Mouse (Mus musculus) heart, embryonic 11.5 days (tissue): ENCODE measurements at regions not wholly inside any gene's neighbourhood (a gene's known extent, or its start where the extent isn't known, plus 50 kb on each side); places are given as distances from the start of the nearest gene placed in this dataset.

Experiments
- ATAC-seq: fragments of 200-750 bp; cut with Nextera tagmentation; replicated peaks from 2 replicates; pipeline ENCODE4 v1.8.0; 2017; ENCODE audit warnings: moderate library complexity; ENCODE audit not compliant: insufficient number of reproducible peaks, low FRiP score, low TSS enrichment
- H3K27ac ChIP-seq: fragments of 300-500 bp; sonication (generic); 2 replicates; pipeline ENCODE4 v1.5.1; 2014; ENCODE audit warnings: mild to moderate bottlenecking, low read depth, low read length
- H3K27me3 ChIP-seq: fragments of 300-500 bp; sonication (generic); 2 replicates; pipeline ENCODE4 v1.6.1; 2014; ENCODE audit warnings: mild to moderate bottlenecking, low read length, mixed read lengths; ENCODE audit not compliant: control insufficient read depth, insufficient read depth
- H3K36me3 ChIP-seq: fragments of 300-500 bp; sonication (generic); 2 replicates; pipeline ENCODE4 v1.6.1; 2014; ENCODE audit warnings: mild to moderate bottlenecking, low read length, moderate library complexity, mixed read lengths; ENCODE audit not compliant: control insufficient read depth, insufficient read depth
- H3K4me1 ChIP-seq: fragments of 300-500 bp; sonication (generic); 2 replicates; pipeline ENCODE4 v1.6.1; 2014; ENCODE audit warnings: low read length; ENCODE audit not compliant: control insufficient read depth, insufficient read depth
- H3K4me2 ChIP-seq: fragments of 300-500 bp; sonication (generic); 2 replicates; pipeline ENCODE4 v1.6.1; 2014; ENCODE audit warnings: mild to moderate bottlenecking, moderate library complexity
- H3K4me3 ChIP-seq: fragments of 300-500 bp; sonication (generic); 2 replicates; pipeline ENCODE4 v1.5.1; 2014; ENCODE audit warnings: low read depth, low read length
- H3K9ac ChIP-seq: fragments of 300-500 bp; sonication (generic); 2 replicates; pipeline ENCODE4 v1.6.1; 2014; ENCODE audit warnings: mild to moderate bottlenecking, low read depth, low read length, moderate library complexity
- H3K9me3 ChIP-seq: fragments of 300-500 bp; sonication (generic); replicated peaks from 2 replicates; pipeline ENCODE4 v1.6.1; 2016; ENCODE audit warnings: low read length; ENCODE audit not compliant: control insufficient read depth
- WGBS: fragments of 180-500 bp; shearing (Covaris S2); extraction: QIAGEN DNeasy Blood & Tissue Kit; methylation state at CpG from one replicate; pipeline ENCODE4 v1.1.7; 2014; ENCODE audit not compliant: insufficient replicate concordance; 5-methylcytosine and 5-hydroxymethylcytosine counted together

- Histone ChIP-seq H3K9me3 (no peaks in the 10 kb centered on the region), H3K4me1 (no peaks in the 10 kb centered on the region; the same call in 1 of the 2 replicates), H3K27me3 (no peaks in the 10 kb centered on the region), H3K27ac (no peak overlapping the region), H3K4me3 (no peak overlapping the region), H3K9ac (no peak overlapping the region), H3K4me2 (no peak overlapping the region), H3K36me3 (no peaks in the 10 kb centered on the region)
- no peak for ATAC-seq
- 53% methylated on average over 1 of the region's 1 CpGs for WGBS
These were observed 134.2 kb upstream of the Tars start for GRCm38 (mm10) chr15:11533616-11534015.

GRCm38 (mm10) chr15:11533002-11533610, 133.6 kb upstream of the Tars start:
- H3K27ac ChIP-seq = no peak overlapping the region
- H3K4me3 ChIP-seq = no peak overlapping the region
- WGBS = 60% methylated on average over 10 of the region's 10 CpGs
- H3K27me3 ChIP-seq = no peaks in the 10 kb centered on the region
- no peaks in the 10 kb centered on the region for H3K36me3 ChIP-seq
- no peak overlapping the region; the same call in 1 of the 2 replicates for H3K4me2 ChIP-seq
- H3K9ac ChIP-seq = no peak overlapping the region
- ATAC-seq = no peak
- H3K9me3 ChIP-seq = no peaks in the 10 kb centered on the region
- H3K4me1 ChIP-seq = no peaks in the 10 kb centered on the region; the same call in 1 of the 2 replicates

- Histone ChIP-seq H3K27ac (no peak overlapping the region), H3K4me3 (no peak overlapping the region), H3K36me3 (no peaks in the 10 kb centered on the region), H3K4me2 (no peak overlapping the region), H3K9ac (no peak overlapping the region), H3K9me3 (no peaks in the 10 kb centered on the region), H3K27me3 (no peaks in the 10 kb centered on the region), H3K4me1 (no peaks in the 10 kb centered on the region; the same call in 1 of the 2 replicates)
- 67% methylated on average over 9 of the region's 9 CpGs for WGBS
- no peak for ATAC-seq
These were observed 133.1 kb upstream of the Tars start for GRCm38 (mm10) chr15:11532536-11532935.

DNA sequence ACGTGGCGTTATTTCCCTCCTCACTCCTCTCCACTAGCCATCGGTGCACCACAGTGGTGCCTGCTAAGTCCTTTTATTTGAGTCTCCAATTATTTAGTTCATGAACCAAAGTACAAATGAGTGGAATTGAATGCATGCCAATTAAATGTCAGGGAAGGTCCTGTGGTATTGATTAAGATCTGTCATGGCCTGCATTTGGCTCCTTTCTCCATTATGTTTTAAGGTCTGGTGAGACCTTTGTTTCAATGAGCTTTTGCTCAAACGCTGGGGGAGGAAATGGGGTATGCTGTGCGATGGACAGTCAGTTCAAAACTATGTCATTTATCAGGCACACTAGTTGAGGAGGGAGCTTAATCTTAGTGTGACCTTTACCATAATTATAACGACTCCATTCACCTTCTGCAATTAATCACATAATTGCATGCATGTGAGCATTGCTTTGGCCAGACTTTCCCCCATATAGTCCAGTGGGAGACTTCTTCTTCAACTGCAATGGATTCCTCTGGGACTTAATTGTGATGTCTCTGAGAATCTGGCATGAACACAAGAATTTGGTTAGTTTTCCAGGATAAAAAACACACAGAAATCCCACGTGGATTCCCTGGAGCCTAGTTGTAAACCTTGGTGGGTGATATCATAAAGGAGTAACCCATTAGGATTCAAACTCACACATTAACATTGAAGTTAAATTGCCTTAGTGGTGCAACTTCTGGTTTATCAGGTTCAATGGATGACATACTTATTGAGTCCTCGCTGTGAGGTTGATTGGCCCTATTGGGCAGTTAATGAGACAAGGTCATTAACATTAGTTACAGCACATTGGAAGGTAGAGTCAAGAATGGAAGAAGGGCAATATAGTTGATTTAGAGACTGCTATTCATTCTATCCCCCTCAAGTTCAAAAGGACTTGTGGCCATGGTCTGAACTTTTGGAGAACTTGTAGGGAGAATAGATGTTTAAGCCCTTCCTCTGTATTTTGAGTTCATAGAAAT, 130.7 kb upstream of the Tars start:
- WGBS = 64% methylated on average over 8 of the region's 8 CpGs
- Histone ChIP-seq H3K4me3 (no peak overlapping the region), H3K36me3 (no peaks in the 10 kb centered on the region), H3K27ac (no peak overlapping the region), H3K27me3 (no peaks in the 10 kb centered on the region), H3K4me2 (no peak overlapping the region), H3K9me3 (no peaks in the 10 kb centered on the region), H3K9ac (no peak overlapping the region), H3K4me1 (no peaks in the 10 kb centered on the region; the same call in 1 of the 2 replicates)
- ATAC-seq = no peak

GRCm38 (mm10) chr15:11524337-11525106, 125.1 kb upstream of the Tars start:
- ATAC-seq = no peak
- Histone ChIP-seq H3K4me3 (no peak overlapping the region), H3K9ac (no peak overlapping the region)

GRCm38 (mm10) chr15:11518565-11518964, 119.1 kb upstream of the Tars start:
- Histone ChIP-seq H3K27me3 (no peaks in the 10 kb centered on the region), H3K4me3 (no peak overlapping the region), H3K9me3 (no peaks in the 10 kb centered on the region), H3K36me3 (no peaks in the 10 kb centered on the region), H3K4me1 (no peaks in the 10 kb centered on the region), H3K4me2 (no peak overlapping the region), H3K27ac (no peak overlapping the region), H3K9ac (no peak overlapping the region)
- no peak for ATAC-seq

More at GRCm38 (mm10) chr15:11524337-11525106, 125.1 kb upstream of the Tars start:
- Histone ChIP-seq H3K4me2 (no peak overlapping the region), H3K4me1 (no peaks in the 10 kb centered on the region), H3K27ac (no peak overlapping the region), H3K27me3 (no peaks in the 10 kb centered on the region), H3K9me3 (no peaks in the 10 kb centered on the region), H3K36me3 (no peaks in the 10 kb centered on the region)
- 74% methylated on average over 5 of the region's 5 CpGs for WGBS

DNA sequence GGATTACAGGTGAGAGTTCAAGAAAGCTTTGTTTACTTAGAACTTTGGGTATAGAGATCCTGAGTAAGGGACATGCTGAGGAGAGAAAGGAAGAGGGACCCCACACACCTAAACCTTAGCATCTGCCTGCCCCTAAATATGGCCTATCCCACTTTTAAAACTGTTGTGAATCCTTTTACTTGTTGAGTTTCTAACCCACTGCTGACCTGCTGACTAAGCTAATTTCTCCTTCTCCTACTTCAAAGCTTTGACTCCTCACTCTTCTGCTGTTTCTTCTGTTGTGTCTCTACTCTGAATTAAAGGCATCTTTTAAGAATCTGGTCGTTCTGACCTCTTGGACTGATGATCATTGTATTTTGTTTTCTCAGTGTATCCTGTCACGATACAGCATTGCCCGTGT, 118.4 kb upstream of the Tars start:
- Histone ChIP-seq H3K27ac (no peak overlapping the region), H3K9me3 (no peaks in the 10 kb centered on the region), H3K27me3 (no peaks in the 10 kb centered on the region), H3K4me3 (no peak overlapping the region), H3K4me1 (no peaks in the 10 kb centered on the region), H3K4me2 (no peak overlapping the region), H3K36me3 (no peaks in the 10 kb centered on the region), H3K9ac (no peak overlapping the region)
- WGBS = 69% methylated on average over 3 of the region's 3 CpGs
- no peak for ATAC-seq

GRCm38 (mm10) chr15:11505076-11505639, 105.7 kb upstream of the Tars start:
- 35% methylated on average over 4 of the region's 4 CpGs for WGBS
- Histone ChIP-seq H3K4me3 (no peak overlapping the region), H3K4me1 (no peaks in the 10 kb centered on the region), H3K36me3 (no peaks in the 10 kb centered on the region), H3K9ac (no peak overlapping the region), H3K4me2 (no peak overlapping the region), H3K27me3 (no peaks in the 10 kb centered on the region), H3K9me3 (no peaks in the 10 kb centered on the region), H3K27ac (no peak overlapping the region)
- no peak for ATAC-seq
